Mouse (Mus musculus) embryonic facial prominence, embryonic 15.5 days (tissue): ENCODE measurements around the gene Clec2h. TPM values are rescaled to one million over a fixed set of nuclear protein-coding genes. Genes with fewer than 3 reads are reported as not detected.

Experiments used
- polyA plus RNA-seq: library from polyadenylated mRNA; unstranded; fragments of >200 nt; fragmentation: Nextera tagmentation; extraction: Ambion mirVana; gene quantifications from 2 replicates; pipeline ENCODE4 v1.2.1, GENCODE M21; 2015

Clec2h gene
- polyA plus RNA-seq, 1 experiment from 2014 or later: not detected

Other genes starting within 250 kb of the Clec2h start
- 33.0 and 33.5 TPM in 2 replicates for gene Itfg2, start 237.5 kb upstream of the Clec2h start, polyA plus RNA-seq
- 341 and 347 TPM in 2 replicates for gene Fkbp4, start 223.7 kb upstream of the Clec2h start, polyA plus RNA-seq
- gene Pzp, start 135.7 kb upstream of the Clec2h start, polyA plus RNA-seq: 0.07 and 0.48 TPM in 2 replicates
- gene A2ml1, start 80.8 kb upstream of the Clec2h start, polyA plus RNA-seq: 6.8 and 10.3 TPM in 2 replicates
- not detected in 2 replicates for gene Klrb1a, start 38.9 kb upstream of the Clec2h start, polyA plus RNA-seq
- not detected in 2 replicates for gene Klrb1, start 60.7 kb downstream of the Clec2h start, polyA plus RNA-seq
- 0.05 and 0.11 TPM in 2 replicates for gene Klrb1c, start 126.8 kb downstream of the Clec2h start, polyA plus RNA-seq
- gene Gm44511, start 163.9 kb downstream of the Clec2h start, polyA plus RNA-seq: not detected in 2 replicates
- gene Klrb1b, start 163.9 kb downstream of the Clec2h start, polyA plus RNA-seq: 0.34 TPM in 1 of 2 replicates, not detected in the other
- 0.12 and 0.36 TPM in 2 replicates for gene Clec2i, start 225.2 kb downstream of the Clec2h start, polyA plus RNA-seq
- gene BC035044, start 228.7 kb downstream of the Clec2h start, polyA plus RNA-seq: 0.38 and 0.49 TPM in 2 replicates